Mouse (Mus musculus) retina, embryonic 14.5 days (tissue): ENCODE measurements around the gene Tbata.

Source experiments
- DNase-seq: peaks from one replicate; pipeline ENCODE4 v3.0.0-alpha.2; 2015; ENCODE audit warnings: low spot score

Gene Tbata

GRCm38 (mm10) chr10:61167333-61168096 is 4.2 kb upstream of the Tbata start:
- no peak for DNase-seq

DNA sequence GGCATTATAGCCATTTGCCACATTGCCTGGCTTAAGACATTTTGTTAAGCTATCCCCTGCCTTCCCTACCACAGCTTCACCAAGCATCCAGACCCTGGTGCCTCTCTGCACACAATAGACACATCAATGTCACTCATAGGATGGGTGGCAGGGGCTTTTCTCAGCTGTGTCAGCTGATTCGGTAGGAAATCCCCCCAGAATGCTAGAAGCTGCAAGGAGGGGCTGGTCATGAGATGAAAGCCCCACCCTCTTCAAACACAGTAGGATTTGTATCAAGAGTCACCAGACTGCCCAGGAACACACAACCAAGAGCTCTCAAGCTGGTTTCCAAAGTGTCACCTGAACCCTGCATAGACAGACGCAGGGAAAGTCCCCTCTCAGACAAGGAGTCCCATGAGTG is 3.4 kb upstream of the Tbata start:
- no peak for DNase-seq

DNA sequence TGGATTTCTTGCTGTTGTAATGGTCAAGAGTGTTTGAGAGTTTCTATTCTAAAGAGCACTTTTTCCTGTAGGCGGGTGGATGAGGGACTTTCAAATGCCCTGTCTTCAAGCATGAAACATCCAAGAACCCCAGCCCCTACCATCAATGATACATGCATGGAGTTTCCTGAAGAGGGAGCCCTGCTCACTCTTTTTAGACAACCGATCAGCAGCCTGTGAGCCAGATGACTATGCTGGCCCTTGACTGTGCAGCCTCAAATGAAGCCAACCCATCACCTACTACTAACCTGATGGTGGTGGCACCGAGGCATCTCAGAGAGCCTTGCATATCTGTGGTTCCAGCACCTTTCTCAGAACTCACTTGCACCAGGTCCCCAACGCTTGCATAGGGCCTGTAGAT is 742 bp downstream of the Tbata start:
- DNase-seq, result no peak

- DNase-seq, result no peak
These were observed 3.1 kb downstream of the Tbata start for GRCm38 (mm10) chr10:61174711-61175441.

GRCm38 (mm10) chr10:61175442-61176204 is 3.9 kb downstream of the Tbata start:
- DNase-seq, result peak; percentile 73

DNA sequence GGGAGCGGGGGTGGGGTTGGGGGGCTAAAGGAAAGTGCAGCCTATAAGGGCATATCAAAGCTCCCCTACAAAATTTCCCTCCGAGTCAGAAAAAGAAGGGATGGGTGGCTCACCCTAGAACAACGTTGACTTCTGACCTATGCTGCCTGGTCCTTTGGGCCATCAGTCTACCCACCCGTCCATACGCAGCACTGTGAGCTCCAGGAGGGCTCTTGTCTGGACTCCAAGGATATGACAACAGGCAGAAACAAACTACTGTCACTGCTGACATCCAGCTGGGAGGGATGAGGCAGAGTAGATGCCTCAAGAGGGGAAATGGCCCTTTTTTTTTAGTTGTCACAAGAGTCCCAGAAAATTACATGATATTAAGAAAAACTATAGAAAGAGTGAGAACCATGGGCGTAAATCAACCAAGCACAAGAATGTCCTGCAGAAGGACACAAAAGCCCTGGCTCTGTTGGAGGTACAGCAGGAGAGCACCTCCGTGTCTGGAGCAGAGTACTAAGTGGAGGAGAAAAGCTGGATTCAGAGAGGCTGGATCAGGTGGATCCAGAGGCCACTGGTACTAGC is 4.6 kb downstream of the Tbata start:
- DNase-seq, result no peak

DNA sequence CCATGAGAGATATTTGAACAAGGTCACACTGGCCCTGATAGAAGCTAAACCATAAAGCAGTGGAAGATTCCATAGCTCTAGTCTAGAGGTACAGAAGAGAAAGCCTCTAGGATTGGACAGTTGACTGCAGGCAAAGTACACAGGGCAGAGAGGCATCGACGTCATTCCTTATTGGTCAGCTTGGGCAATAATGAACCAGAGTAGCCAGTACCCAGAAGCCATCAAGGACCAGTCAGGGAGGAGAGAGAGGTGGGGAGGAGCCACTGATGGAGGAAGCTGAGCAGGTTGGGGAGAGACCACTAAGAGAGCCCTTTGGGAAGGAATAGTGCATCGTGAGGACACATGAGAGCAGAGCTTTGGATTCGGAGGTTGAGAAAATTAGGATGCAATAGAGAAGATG is 6.0 kb downstream of the Tbata start:
- DNase-seq, result no peak

- DNase-seq, result no peak
These were observed 6.9 kb downstream of the Tbata start for GRCm38 (mm10) chr10:61178687-61179086.

- no peak for DNase-seq
These were observed 8.2 kb downstream of the Tbata start for GRCm38 (mm10) chr10:61179927-61180326.

DNA sequence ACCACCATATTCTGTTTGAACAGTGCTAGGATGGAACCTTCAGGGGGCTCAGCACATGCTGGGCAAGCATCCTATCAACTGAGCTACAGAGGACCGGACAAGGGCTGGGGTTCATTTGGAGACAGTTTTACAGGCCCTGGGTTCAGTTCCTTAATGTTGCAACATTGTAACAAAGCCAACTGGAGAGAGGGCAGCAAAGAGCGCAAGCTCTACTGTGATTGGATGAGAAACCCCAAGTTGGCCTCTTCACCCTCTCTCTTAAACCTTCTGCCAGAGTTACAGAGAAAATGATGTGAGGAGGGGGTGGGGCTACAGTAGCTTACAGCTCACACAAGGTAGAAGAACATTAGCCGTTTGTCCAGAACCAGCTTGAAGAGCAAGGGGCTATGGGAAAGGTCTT is 15.2 kb downstream of the Tbata start:
- DNase-seq, result no peak

DNA sequence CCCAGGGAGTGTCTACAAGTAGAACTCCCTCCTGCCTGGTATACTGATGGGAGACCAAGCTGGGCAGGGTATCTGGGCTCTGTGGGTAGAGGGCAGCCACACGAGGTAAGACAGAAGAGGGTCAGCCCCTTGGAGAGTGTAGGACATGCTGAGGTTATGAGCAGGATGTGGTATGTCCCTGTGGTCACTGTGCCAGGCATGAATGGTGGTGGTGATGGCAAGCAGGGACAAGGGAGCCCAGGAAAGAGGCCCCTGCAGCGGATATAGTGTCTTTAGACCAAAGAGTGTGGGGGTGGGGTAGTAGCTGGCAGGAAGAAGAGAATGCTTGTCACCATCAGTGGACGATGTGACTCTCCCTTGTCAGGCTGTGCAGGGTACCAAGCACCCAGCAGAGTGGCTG is 16.3 kb downstream of the Tbata start:
- DNase-seq, result no peak

- DNase-seq, result no peak
These were observed 22.9 kb downstream of the Tbata start for GRCm38 (mm10) chr10:61194611-61195010.

DNA sequence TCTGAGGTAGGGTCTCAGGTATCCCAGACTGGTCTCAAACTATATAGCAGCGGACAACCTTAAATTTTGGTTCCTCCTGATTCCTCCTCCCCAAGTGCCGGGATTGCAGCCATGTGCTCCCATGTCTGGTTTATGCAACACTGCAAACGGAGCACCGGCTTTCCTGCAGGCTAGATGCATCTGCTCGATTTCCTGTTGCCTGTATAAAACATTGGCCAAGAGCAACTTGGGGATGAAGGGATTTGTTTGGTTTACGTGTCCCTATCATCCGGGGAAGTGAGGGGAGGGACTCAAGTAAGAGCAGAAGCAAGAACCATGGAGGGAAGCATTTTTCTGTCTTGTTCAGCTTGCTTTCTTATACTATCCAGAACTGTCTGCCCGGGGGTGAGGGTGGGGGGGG is 23.5 kb downstream of the Tbata start:
- no peak for DNase-seq

- no peak for DNase-seq
These were observed 24.1 kb downstream of the Tbata start for GRCm38 (mm10) chr10:61195718-61196291.

DNA sequence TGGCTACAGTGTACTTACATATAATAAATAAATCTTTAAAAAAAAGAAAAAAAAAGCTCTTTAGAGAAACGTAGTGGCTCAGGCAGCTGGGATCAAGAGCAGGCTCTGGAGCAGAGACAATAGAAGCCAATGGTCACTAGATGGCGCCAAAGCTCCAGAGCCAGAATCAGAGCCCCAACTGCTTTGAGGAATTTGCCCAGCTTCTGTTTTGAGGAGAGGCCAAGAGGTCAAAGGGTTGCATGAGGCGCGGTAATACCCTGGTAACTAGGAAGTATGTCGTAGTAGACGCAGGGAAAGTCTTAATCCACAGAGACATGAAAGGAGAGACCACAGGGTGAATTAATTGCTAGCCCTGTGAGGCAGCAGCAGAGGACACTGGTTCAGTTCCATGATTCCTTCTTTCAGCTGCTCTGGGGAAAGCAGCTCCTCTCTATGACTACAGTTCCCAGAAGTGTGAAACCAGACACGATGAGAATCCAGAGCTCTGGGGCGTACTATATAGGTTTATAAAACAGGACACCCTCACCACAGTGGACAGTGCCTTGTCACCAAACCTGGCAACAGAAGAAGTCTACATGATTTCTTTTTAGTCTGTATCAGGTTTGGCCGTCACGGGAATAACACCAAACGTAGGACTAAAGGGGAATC is 27.9 kb downstream of the Tbata start:
- peak; percentile 96 for DNase-seq

DNA sequence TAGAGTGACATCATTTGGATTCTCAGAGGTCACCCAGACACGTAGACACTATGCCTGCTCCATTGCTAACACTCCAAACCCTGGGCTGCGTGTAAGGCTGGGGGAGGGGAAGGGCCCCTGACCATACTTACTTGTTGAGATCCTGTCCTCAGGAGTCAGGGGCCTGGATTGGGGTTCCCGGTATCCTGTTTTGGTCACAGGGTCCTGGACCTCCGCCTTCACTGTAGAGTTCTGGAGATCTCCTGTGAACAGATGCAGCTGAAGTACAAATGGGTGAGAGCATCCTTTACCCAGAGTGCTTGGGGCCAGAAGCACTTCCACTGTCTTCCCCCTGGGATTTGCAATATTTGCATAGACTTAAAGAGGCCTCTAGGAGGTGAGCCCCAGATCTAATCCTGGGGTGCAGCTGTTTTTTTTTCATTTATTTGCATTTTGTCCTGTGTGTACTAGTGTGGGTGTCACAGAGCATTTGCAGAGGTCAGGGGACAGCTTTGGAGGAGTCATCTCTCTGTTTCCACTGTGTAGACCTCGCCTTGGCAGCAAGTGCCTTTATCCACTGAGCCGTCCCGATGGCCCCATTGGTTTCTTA is 28.6 kb downstream of the Tbata start:
- DNase-seq, result no peak

DNA sequence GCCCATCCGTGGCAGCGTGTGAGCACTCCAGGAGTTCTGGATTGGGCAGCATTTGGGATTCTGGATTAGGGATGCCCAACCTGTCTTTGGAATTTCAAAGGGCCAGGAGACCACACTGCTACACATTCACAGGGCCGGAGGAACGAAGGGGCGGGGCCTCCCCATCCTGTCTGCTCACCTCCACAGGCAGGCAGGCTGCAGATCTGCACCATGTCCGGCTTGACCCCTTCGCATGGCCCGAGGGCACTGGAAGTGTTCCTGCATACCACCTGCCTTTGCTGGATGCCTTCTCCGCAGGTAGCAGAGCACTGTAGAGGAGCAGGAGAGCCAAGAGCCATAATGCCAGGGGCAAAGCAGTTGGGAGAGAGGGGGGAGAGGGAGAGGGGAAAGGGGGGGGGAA is 29.2 kb downstream of the Tbata start:
- no peak for DNase-seq

- no peak for DNase-seq
These were observed 30.0 kb downstream of the Tbata start for GRCm38 (mm10) chr10:61201596-61202318.

GRCm38 (mm10) chr10:61203930-61204329 is 32.2 kb downstream of the Tbata start:
- no peak for DNase-seq

- no peak for DNase-seq
These were observed 36.4 kb downstream of the Tbata start for GRCm38 (mm10) chr10:61208114-61208684.
